Mouse (Mus musculus): ENCODE results near the gene Obox7. TPM values are rescaled to one million over a fixed set of nuclear protein-coding genes. Genes with fewer than 3 reads are reported as not detected.

The Obox7 gene
- not detected for polyA plus RNA-seq (2017; shearing (Covaris generic))

DNA sequence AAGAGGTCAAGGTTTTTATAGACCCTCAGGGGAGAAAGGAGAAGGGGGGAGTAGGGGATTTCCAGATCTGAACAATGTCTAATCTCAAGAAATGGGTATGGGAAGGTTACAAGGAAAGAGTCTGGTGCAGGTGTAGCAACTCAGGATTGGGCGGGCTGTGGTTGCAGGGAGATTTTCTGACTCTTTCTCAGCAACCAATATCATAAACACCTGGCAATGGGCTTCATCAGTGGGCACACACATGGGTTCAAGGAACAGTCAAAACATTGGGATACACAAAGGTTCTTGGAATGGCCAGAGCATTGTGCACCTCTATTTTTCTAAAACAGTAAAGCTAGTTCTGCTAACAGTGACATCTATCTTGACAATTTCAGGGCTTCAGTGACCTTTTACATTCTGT, at the start of gene Obox7:
Obox7 (plus strand) TSS at position 301 of the 400 bp plus-strand sequence.

Other genes starting within 250 kb of the Obox7 start
- gene Sult2a8, start 212.7 kb upstream of the Obox7 start, polyA plus RNA-seq (2017; shearing (Covaris generic)) = not detected
- gene Sult2a7, start 165.3 kb upstream of the Obox7 start, polyA plus RNA-seq (2017; shearing (Covaris generic)) = not detected
- gene Vmn1r90, start 96.0 kb upstream of the Obox7 start, polyA plus RNA-seq (2017; shearing (Covaris generic)) = not detected

All from CD4-positive, CD25-positive, alpha-beta regulatory T cell (primary cell).